Mouse (Mus musculus) 3134 (cell line): ENCODE data around the gene Arl8a.

ENCODE experiments used
- DNase-seq: peaks from one replicate; pipeline ENCODE4 v3.0.0-alpha.2; 2011; ENCODE audit warnings: low spot score; ENCODE audit not compliant: insufficient read length; ENCODE audit errors: extremely low read depth

The Arl8a gene

GRCm38 (mm10) chr1:135132893-135133369, 13.7 kb upstream of the Arl8a start:
- no peak for DNase-seq

- DNase-seq, result no peak
Observed at GRCm38 (mm10) chr1:135133678-135134435, 12.8 kb upstream of the Arl8a start.

- DNase-seq, result no peak
Observed at GRCm38 (mm10) chr1:135135111-135135787, 11.4 kb upstream of the Arl8a start.

GRCm38 (mm10) chr1:135136500-135136899, 10.1 kb upstream of the Arl8a start:
- DNase-seq, result no peak

GRCm38 (mm10) chr1:135139906-135140305, 6.7 kb upstream of the Arl8a start:
- DNase-seq, result no peak

- DNase-seq, result no peak
Observed at GRCm38 (mm10) chr1:135142452-135142851, 4.2 kb upstream of the Arl8a start.

GRCm38 (mm10) chr1:135143940-135144339, 2.7 kb upstream of the Arl8a start:
- no peak for DNase-seq

- peak; percentile 85 for DNase-seq
Observed at GRCm38 (mm10) chr1:135146946-135147701, 500 bp downstream of the Arl8a start.

GRCm38 (mm10) chr1:135147702-135148058, 1.1 kb downstream of the Arl8a start:
- DNase-seq, result no peak

- DNase-seq, result no peak
Observed at GRCm38 (mm10) chr1:135148476-135148875, 1.9 kb downstream of the Arl8a start.

GRCm38 (mm10) chr1:135148996-135149395, 2.4 kb downstream of the Arl8a start:
- no peak for DNase-seq

GRCm38 (mm10) chr1:135154011-135154410, 7.4 kb downstream of the Arl8a start:
- DNase-seq, result no peak

- peak; percentile 62 for DNase-seq
Observed at GRCm38 (mm10) chr1:135154411-135154959, 7.9 kb downstream of the Arl8a start.

- DNase-seq, result no peak
Observed at GRCm38 (mm10) chr1:135156300-135156699, 9.7 kb downstream of the Arl8a start.

GRCm38 (mm10) chr1:135158633-135159032, 12.0 kb downstream of the Arl8a start:
- no peak for DNase-seq

GRCm38 (mm10) chr1:135159074-135159473, 12.4 kb downstream of the Arl8a start:
- DNase-seq, result no peak

- DNase-seq, result no peak
Observed at GRCm38 (mm10) chr1:135159556-135160123, 13.0 kb downstream of the Arl8a start.

- no peak for DNase-seq
Observed at GRCm38 (mm10) chr1:135160411-135161050, 13.9 kb downstream of the Arl8a start.

GRCm38 (mm10) chr1:135162720-135163119, 16.1 kb downstream of the Arl8a start:
- no peak for DNase-seq

GRCm38 (mm10) chr1:135167435-135167834, 20.8 kb downstream of the Arl8a start, which contains the start of gene Gpr37l1:
Gene Gpr37l1, minus strand, starts transcription at chr1:135167681.
- DNase-seq, result no peak
